In genomic region chr16:19907103-19907502, GRCm38 (mm10) we compare ENCODE assay signal across 9 mouse cellular contexts.
DNase-seq lines count a peak whose midpoint lies in the region; ATAC-seq lines count a peak whose summit lies in the region.
"Had no signal": no experiment of that assay in that cellular context is flagged by ENCODE, and none has a peak within 500 bp of the region (broad histone marks: within the 10 kb centered on the region; RNA-seq: fewer than 3 reads in every experiment).

No protein-coding gene starts in this region.

- peak; percentile 36 to 53 for DNase-seq in cerebellum, postnatal 14 days
- no peak for DNase-seq in cerebellum, adult 11 months
- DNase-seq in liver, result peak; percentile 31
- DNase-seq in liver, embryonic 11.5 days (ENCODE audit: low spot score), result no peak
- DNase-seq in adipocyte (ENCODE audit: low spot score), result peak; percentile 12
- DNase-seq in heart, postnatal 4 days, result peak; percentile 60
- DNase-seq in lung, postnatal 10 days, result peak; percentile 69
- peak; percentile 43 to 68 for DNase-seq in thymus, postnatal 10 days (ENCODE audit: low spot score in 2 of 2)

- no peaks in the 10 kb centered on the region for H3K27me3 ChIP-seq in liver, embryonic 11.5 days (replicated peaks; ENCODE audit: control insufficient read depth, insufficient read depth, low read length)
- H3K27me3 ChIP-seq: midbrain, embryonic 12.5 days had no signal

- no peak overlapping the region for H3K4me3 ChIP-seq in liver, embryonic 11.5 days (ENCODE audit: low read depth, low read length)
- H3K4me3 ChIP-seq: midbrain, embryonic 12.5 days had no signal

- H3K27ac ChIP-seq in liver, embryonic 11.5 days (ENCODE audit: low read depth, low read length), result no peak overlapping the region
- H3K27ac ChIP-seq: midbrain, embryonic 12.5 days had no signal

- no peak for ATAC-seq in liver, embryonic 11.5 days (replicated peaks; ENCODE audit: low FRiP score)

- H3K36me3 ChIP-seq in liver, embryonic 11.5 days (ENCODE audit: control insufficient read depth, insufficient read depth, low read length), result no peaks in the 10 kb centered on the region
- H3K36me3 ChIP-seq: midbrain, embryonic 12.5 days had no signal

- H3K4me1 ChIP-seq in liver, embryonic 11.5 days (replicated peaks; ENCODE audit: control insufficient read depth, insufficient read depth, low read length), result no peaks in the 10 kb centered on the region
- H3K4me1 ChIP-seq: midbrain, embryonic 12.5 days had no signal

- WGBS in liver, embryonic 11.5 days, result 36% methylated on average over 2 of the region's 2 CpGs

- H3K9me3 ChIP-seq in liver, embryonic 11.5 days (ENCODE audit: control insufficient read depth, low read length), result no peaks in the 10 kb centered on the region
- H3K9me3 ChIP-seq: midbrain, embryonic 12.5 days had no signal

- no peak overlapping the region for H3K4me2 ChIP-seq in liver, embryonic 11.5 days
- H3K4me2 ChIP-seq: midbrain, embryonic 12.5 days had no signal

- no peak overlapping the region for H3K9ac ChIP-seq in liver, embryonic 11.5 days (ENCODE audit: low read depth, low read length)
- H3K9ac ChIP-seq: midbrain, embryonic 12.5 days had no signal

Comparison
In these comparisons a context has a peak if more than half of its experiments do, and no peak if none do; other contexts are left out.
1. DNase-seq: peak in cerebellum, postnatal 14 days (2 of 2), liver (single experiment), adipocyte (single experiment), heart, postnatal 4 days (single experiment), lung, postnatal 10 days (single experiment) and thymus, postnatal 10 days (2 of 2); none in cerebellum, adult 11 months (single experiment) and liver, embryonic 11.5 days (single experiment).